Mouse (Mus musculus): ENCODE results near the gene Cacng1.

DNA sequence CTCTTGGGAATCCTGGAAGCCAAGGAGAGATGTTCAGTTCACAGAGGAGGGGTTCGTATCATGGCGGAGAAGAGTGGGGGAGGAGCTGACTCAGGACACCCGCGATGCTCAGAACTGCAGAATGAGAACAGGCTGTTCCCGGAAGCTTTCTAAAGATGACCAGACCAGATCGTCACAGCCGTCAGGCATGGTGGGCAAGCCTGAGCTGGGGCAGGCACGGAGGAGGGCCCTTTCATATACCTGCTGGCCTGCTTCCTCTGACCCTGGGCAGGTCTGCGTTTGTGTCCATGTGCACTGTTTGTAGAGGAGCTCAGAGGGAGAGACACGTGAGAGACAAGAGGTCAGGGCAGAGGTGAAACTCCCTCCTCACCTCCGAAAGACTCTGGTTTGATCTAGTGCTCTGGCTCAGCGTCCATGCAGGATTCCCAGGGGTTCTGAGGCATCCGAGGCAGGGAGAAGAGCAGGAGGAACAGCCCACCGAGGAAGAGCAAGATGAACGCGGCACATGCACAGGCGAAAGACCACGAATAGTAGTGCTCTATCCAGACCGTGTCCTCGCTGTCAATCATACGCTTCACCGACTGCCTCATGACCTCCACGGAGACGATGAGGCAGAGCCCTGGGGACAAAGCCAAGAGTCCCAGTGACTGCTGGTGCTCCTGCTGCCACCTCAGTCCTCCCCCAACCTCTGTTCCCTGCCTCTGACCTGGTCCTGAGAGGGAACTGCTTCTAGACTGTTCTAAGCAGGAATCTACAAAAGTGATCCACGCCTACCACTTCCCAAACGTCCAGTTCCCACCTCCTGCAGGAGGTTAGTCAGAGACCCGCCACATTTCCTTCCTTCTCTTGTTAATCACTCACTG is 12.8 kb downstream of the Cacng1 start:
- TF ChIP-seq CHD2 (IDR thresholded peaks at IDR 0.05; ENCODE audit: low read depth, low read length) (no peak), ZNF384 (IDR thresholded peaks at IDR 0.05; ENCODE audit: low read depth, low read length) (no peak), MAFK (IDR thresholded peaks at IDR 0.05; ENCODE audit: insufficient read depth, low read depth, low read length) (no peak), HCFC1 (IDR thresholded peaks at IDR 0.05; ENCODE audit: borderline replicate concordance, insufficient read depth, low read length) (no peak)

All from ES-E14 (cell line).